Comparison of ENCODE assay signal across 23 mouse cellular contexts in the genomic region with DNA sequence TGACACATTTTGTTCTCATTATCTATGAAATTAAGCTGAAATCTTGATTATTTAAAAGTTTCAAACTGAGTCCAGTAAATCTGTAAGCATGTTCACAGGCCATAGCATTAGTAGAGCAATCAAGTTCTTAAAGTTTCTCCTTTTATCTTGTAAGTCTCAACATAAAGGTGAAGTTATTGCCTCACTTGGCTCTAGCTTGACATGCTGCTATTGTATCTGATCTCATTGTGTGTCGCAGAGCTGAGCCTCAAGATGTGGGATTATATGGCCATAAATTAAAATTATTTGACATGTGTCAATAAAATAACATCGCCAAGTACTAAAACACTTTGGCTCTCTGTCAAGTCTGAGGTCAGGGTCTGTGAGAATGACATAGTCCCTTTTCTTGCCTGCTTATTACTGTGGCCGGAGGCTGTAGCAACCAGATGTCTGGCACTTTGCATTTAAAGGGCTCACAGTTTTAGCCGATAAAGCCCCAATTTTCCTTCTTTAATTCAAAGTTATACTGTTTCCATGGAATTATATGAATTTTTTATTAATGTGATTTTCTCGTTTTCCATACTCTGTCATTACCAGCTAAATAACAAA.
"Had no signal": no experiment of that assay in that cellular context is flagged by ENCODE, and none has a peak within 500 bp of the region (broad histone marks: within the 10 kb centered on the region; RNA-seq: fewer than 3 reads in every experiment).

No protein-coding gene starts in this region.

- H3K4me1 ChIP-seq: heart, embryonic 10.5 days; heart, embryonic 12.5 days; hindbrain, embryonic 10.5 days; hindbrain, embryonic 12.5 days; limb, embryonic 15.5 days; liver, embryonic 12.5 days had no signal

- H3K4me3 ChIP-seq: heart, embryonic 10.5 days; heart, embryonic 12.5 days; hindbrain, embryonic 10.5 days; hindbrain, embryonic 12.5 days; layer of hippocampus, adult 2 months; left cerebral cortex, adult 2 months; limb, embryonic 15.5 days; liver, embryonic 12.5 days had no signal

- H3K9me3 ChIP-seq: heart, embryonic 10.5 days; heart, embryonic 12.5 days; hindbrain, embryonic 10.5 days; hindbrain, embryonic 12.5 days; limb, embryonic 15.5 days; liver, embryonic 12.5 days had no signal

- H3K36me3 ChIP-seq: heart, embryonic 10.5 days; heart, embryonic 12.5 days; hindbrain, embryonic 10.5 days; hindbrain, embryonic 12.5 days; limb, embryonic 15.5 days; liver, embryonic 12.5 days had no signal

- DNase-seq: forebrain, postnatal 0 days; gastrocnemius, postnatal 14 days; gastrocnemius, postnatal 36 days; heart, adult 11 months; heart, postnatal 10 days; heart, postnatal 4 days; kidney, adult 18-20 months; kidney, adult 8-10 months; kidney, postnatal 10 days; kidney, postnatal 25 days; kidney, postnatal 4 days had no signal

- H3K27ac ChIP-seq: heart, embryonic 10.5 days; hindbrain, embryonic 10.5 days; hindbrain, embryonic 12.5 days; hindbrain, embryonic 14.5 days; layer of hippocampus, adult 2 months; left cerebral cortex, adult 2 months; limb, embryonic 15.5 days; liver, embryonic 12.5 days; liver, embryonic 14.5 days had no signal

- H3K9ac ChIP-seq: forebrain, postnatal 0 days; heart, embryonic 12.5 days; hindbrain, embryonic 12.5 days; hindbrain, embryonic 14.5 days; limb, embryonic 15.5 days; liver, embryonic 12.5 days; liver, embryonic 14.5 days had no signal

- H3K4me2 ChIP-seq: heart, embryonic 12.5 days; hindbrain, embryonic 12.5 days; hindbrain, embryonic 14.5 days; limb, embryonic 15.5 days; liver, embryonic 12.5 days had no signal

- ATAC-seq: forebrain, postnatal 0 days; hindbrain, embryonic 16.5 days; inflammation-experienced regulatory T-cells, adult 6 months; liver, embryonic 12.5 days had no signal

- H3K27me3 ChIP-seq: heart, embryonic 12.5 days; hindbrain, embryonic 12.5 days; limb, embryonic 15.5 days; liver, embryonic 12.5 days had no signal
